Mouse (Mus musculus) thymus, postnatal 25 days (tissue): ENCODE results near the gene Fdxr.

Experiments
- DNase-seq: peaks from one replicate; pipeline ENCODE4 v3.0.0; 2022

Gene Fdxr

DNA sequence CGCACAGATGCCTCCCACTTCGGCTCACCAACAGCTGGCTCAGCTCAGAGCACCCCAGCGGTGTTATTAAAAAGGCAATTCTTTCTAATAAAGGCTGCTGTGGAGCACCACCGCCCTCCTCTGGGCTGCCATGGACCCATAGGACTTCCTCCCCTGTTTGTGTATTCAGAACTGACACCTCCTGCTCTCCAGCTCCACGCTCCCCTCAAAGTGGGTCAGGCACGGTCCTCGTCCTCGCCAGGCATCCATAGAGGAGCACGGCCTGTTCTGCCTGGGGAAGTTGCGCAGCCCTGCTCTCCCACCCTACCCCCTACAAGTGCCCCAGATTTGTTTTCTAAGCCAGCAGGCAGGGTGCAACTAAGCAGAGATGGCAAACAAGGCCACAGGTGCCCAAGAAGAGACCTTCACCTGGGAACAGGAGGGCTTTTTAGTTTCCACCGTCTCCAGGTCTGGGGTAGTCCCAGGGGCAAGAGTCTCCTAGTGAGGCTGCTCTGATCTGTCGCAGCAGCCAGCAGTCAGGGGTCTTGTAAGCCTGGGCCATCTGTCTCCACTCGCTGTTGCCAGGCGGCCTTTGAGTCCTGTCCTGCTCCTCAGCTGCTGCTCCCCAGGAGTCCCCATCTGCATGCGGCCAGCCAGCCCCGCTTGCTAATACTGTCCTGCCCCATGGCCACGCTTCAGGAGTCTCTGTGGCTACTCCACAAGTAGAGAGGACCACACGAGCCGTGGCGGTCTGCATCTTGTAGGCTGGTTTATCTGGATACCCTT, 43.1 kb downstream of the Fdxr start:
- no peak for DNase-seq

DNA sequence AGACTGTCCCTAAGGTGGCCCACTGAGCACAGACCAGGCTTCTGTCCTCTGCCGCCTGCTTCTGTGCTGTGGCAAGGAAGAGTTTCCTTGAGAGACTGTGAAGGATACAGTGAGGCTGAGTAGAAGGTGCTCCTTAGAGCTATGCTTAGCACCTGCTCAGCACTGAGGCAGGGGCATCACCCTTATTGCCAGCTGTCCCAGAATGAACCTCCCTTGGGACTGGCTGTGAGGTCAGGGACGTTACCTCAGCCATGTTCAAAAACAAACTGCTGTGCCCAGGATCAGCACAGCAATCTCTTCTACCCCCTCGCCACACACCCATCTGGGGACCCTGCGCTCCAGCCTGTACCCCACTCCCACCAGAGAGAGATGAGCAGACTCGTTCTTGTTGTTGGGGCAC, 44.0 kb downstream of the Fdxr start:
- no peak for DNase-seq

DNA sequence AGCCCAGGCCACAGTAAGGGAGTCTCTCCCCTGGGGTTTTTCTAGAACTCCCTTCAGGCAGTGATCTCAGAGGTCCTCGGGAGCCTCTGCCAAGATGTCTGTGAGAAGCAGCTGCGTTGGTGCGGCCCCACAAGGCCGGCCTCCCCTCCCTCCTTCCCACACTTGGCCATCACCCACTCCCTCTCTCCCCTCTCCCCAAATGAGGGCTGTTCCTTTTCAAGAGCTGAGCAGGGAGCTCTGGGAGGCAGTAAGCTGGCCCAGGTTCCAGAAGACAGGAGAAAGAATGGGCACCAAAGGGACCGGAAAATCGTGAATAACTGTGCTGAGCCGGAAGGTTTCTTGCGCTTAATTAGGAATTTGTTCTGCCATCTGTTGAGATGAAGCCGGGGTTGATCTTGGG, 44.9 kb downstream of the Fdxr start:
- no peak for DNase-seq

DNA sequence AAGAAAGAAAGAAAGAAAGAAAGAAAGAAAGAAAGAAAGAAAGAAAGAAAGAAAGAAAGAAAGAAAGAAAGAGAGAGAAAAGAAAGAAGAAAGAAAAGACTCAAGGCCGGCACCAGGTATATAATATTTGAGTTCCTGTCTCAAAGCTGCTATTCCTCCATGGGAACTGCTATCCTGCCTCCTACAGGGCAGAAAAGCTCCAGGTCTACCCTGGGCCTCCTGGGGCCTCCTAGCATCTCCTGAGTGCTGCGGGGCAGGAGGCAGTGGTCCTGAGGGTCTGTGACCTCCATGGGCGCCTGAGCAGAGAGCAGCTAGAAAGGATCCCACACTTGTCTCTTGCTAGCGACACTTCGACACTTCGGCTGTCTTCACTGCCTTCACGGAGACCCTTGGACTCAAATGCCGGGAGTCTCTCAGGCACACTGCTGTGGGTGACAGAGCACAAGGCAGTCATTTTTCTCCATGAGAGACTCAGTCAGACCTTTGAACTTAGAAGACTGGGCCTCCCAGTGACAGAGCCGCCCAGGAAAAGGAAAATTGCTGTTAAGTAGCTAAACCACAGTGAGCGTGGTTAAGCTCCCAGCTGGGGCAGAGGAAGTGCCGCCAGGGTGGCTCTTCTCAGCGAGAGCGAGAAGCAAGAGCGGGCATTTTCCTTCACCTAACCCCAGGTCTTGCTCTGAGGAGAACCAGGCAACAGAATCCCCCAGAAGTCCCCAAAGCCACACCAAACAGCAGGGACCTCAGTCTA, 45.5 kb downstream of the Fdxr start:
- peak; percentile 82 for DNase-seq

DNA sequence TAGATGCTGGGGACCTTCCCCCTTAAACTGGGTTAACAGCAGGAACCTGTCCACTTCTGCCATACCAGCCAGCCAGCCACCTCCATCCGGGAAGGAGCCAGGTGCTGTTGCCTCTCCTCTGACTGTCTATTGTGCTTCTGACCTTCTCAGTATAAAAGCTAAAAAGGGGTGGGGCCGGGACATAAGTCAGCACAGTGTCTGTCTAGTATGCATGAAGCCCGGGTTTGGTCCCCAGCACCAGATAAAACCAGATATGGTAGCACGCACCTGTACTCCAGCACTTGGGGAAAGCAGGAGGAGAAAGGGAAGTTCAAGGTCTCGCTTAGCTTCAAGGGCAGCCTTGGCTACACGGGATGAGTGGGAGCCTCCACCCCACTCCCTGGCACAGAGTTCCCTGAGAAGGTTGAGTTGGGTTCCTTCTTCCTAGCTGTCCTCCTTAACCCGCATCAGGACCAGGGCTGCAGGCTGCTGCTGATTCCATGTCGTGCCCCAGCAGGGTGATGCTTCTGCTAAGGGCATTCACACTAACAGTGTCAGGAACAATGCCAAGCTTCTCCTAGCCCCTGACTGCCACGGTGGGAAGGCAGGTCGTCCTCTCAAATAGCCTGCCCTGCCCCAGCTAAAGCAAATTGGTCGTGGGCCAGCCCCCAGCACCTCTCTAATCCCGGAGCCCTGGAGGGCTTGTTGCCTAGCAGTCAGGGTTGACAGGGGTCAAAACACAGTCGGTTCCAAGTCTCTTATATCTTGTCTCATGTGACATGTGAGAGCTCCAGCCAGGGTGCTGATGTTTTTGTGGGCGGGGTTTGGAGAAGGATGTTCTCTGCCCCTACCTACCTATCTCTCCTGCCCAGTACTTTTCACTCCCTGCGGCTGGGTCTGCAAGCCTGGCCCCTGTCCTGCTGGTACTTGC, 47.6 kb downstream of the Fdxr start:
- no peak for DNase-seq

DNA sequence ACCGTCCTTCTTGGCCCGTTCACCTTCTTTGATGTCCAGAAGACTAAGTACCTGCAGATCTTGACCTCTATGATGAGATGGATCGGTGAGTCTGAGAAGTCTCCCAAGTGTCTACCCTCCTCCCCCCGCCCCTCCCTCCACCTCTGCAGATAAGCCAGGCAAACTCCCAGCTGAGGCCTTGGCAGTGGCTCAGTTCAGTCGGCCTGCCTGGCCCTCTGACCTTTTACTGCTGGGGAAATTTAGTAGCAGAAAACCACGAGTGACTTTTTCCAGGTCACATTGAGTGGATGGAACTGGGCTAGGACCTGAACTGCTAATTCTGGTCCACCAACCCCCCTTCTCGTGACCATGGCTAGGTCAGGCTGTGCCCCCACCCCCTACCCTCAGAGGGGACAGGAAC, 48.4 kb downstream of the Fdxr start:
- DNase-seq: no peak

DNA sequence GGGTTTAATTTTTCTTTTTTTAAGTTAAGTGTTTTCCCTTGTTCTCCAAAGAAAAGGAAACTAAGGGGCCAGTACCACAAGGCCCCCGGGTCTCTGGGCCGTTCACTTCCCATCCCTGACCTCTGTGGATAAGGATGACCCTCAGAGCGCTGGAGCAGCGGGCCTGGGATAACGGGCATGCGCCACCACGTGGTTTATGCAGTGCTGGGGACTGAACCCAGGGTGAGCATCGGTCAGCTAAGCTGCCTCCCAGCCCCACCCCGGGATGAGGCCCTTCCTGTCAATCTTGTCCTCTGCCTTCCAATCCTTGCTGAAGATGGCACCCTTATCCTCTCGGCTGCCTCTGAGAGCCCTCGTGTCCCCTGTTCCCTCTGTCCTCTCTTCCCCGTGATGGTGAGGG, 49.2 kb downstream of the Fdxr start:
- no peak for DNase-seq

DNA sequence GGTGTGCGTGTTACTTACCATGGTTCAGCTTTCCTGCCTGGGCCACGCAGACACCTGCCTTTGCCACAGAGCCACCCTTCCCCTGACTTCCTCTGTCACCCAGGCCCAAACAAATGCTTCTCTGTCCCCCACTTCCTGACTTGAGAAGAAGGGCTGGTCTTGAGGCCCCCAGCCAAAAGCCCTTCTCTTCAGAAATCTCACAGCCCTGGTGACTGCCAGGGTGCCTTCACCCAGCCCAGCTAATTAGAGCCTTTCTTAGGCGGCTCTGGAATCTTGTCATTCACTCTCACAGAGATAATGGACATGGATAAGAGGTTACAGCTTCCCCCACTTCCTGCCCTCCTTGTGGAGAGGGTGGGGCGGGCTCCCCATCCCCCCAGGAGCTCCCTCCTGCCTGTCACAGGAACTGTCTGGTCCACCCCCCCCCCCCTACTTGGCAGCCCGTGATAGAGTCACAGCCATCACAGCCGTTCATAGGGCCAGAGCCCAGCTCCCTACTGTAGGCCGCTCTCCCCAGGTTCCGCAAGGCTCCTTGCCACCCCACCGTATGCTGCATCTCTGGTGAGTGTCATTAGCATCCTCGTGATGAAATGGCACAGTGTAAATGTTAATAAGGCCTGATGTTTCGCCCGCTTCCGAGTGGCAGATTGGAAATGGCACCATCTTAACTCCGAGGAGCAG, 49.9 kb downstream of the Fdxr start:
- peak; percentile 65 for DNase-seq

DNA sequence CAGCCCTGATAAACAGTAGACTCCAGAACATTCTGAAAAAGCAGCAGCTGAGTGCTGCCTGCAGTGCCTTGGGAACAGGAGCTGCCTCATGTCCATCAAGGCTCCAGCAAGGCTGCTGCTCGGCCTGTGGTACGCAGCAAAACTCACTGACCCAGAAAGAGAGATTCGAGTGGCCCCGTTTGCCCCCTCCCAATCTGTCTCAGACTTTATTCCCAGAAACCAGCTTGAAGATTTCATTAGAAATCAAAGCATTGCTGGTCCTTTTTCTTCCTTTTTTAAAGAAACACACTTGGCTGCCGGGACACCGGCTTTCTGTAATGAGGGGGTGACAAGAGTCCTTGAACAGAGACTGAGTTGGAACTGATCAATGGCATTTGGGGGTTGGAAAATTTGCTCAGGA, 51.5 kb downstream of the Fdxr start:
- no peak for DNase-seq

DNA sequence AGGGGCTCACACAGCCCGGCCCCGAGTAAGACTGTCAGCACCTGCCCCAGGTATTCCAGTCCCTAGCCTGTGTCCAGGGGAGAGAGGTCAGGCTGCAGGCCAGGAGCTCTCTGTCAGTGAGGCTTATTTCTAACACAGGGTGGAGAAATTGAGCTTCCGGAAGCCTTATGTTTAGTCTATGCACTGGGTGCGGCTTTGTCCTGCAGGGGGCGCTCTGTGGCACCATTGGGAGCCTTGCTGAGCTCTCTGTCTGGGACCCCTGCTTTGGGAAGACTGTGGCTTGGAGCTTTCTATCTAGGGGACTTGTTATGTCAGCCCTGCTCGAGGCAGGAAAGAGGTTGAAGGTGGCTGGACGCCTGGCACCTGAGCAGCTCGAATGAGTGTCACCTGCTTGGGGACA, 52.0 kb downstream of the Fdxr start:
- DNase-seq: peak; percentile 83

DNA sequence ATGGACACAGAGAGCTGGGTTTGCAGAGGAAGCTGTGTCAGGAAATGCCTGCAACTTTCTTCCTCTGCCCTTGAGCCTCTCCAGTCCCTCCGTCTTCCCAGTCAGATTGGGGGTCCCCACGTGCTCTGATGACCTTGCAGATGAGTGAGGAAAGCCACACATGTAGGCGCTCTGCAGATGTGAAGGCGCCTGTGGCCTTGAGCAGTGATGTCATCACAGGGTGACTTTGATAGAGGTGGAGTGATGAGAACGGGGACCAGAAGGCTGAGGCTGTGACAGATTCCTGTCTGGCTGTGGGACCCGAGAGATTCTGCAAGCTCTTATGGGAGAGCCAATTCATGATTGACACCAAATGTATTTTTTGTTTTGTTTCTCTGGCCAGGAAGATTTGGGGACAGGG, 53.0 kb downstream of the Fdxr start:
- no peak for DNase-seq

DNA sequence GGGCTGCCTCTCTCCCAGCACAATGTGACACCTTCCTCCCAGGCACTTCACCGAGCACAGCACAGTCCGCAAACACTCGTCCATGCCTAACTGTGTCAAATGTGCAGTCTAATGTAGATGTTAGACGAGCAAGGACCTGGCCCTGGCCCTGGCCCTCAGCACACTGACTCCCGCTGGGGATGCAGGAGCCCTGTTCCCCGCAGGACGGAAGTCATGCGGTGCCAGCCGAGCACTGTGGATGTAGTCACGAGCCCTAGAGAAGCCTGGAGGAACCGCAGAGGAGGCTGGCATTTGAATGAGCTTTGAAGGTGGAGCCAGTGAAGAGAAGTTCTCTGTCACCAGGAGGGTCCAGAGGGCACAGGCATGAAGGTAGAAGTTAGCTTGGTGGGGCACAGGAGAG, 53.4 kb downstream of the Fdxr start:
- DNase-seq: no peak

DNA sequence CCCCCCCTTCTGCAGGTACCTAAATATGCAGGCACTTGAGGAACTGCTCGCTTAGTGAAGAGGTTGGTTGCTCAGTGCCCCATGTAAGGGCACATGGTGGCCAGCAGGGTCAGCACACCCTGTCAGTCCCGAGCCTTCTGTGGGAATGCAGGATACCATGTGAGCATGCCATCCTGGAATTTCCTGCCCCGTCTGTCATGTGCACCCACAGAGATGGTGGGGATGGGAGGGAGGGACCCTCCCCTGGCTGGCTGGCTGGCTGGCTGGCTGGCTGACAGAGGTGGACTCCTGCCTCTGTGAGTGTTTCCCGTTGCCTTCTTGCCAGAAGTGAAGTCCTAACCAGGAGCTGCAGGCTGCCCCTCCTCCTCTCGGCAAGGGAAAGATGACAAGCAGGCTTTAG, 54.3 kb downstream of the Fdxr start:
- DNase-seq: no peak

DNA sequence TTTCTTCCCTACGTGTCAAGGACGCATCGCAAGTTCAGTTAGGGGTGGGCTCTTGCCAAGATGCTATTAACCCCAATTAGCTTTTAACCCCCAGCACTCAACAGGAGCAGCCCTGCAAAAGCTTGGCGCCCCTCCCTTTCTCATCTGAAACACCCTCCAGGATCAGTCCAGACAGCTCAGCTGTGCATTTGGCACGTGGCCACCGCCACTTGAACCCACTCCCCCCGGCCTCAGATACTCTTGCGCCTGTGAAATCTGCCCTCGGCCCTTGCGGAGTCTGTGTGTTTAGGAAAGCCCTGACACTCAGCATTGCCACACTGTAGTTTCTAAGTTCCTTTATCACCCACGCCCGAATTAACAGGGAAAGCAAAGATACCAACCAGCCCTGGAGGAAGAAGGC, 54.8 kb downstream of the Fdxr start:
- DNase-seq: no peak

DNA sequence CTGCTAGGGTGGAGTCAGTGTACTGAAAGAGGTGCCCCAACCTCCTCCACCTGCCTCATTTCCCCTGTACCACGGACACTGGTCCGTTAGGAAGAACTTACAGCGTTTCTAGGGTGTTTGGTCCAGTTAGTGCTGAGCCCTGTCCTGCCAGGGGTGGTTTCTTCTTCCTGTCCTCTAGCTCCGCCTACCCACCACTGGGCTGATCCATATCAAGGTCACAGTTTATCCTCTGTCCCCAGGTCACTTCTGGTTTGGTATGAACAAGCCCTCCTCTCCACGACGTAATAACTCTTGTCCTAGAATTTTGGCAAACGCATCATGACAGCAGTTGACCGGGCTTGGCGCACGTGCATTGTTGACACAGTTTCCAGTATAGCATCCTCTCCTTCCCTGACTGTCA, 57.2 kb downstream of the Fdxr start:
- no peak for DNase-seq

DNA sequence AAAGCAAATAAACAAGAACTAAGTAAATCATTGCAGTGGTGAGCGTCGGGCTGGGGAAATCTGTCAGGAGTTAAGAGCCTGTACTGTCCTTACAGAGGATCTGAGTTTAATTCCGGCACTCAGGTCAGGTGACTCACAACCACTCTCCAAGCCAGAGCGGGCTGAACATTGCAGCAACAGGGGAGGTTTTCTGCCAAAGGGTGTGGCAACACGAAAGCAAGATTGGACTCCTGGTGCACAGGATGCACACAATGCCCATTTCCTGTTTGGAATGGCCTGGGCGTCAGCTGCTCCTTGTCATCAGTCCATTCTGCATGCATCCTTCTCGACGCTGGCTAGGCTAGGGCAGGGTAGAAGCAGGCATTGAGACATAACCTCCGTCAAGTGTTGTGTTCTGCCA, 57.6 kb downstream of the Fdxr start:
- DNase-seq: no peak
